Mouse (Mus musculus) intestine, embryonic 15.5 days (tissue): ENCODE measurements around the gene Trip10. TPM values are rescaled to one million over a fixed set of nuclear protein-coding genes. Genes with fewer than 3 reads are reported as not detected.

Experiments used
- ATAC-seq: fragments of 200-750 bp; cut with Nextera tagmentation; 2 replicates; pipeline ENCODE4 v1.8.0; 2017; ENCODE audit warnings: moderate TSS enrichment, moderate library complexity
- H3K27ac ChIP-seq: fragments of 300-500 bp; sonication (generic); 2 replicates; pipeline ENCODE4 v1.5.1; 2015; ENCODE audit warnings: mild to moderate bottlenecking, inconsistent platforms
- H3K27me3 ChIP-seq: fragments of 300-500 bp; sonication (generic); replicated peaks from 2 replicates; pipeline ENCODE4 v1.6.1; 2015; ENCODE audit warnings: inconsistent platforms
- H3K36me3 ChIP-seq: fragments of 300-500 bp; sonication (generic); 2 replicates; pipeline ENCODE4 v1.6.1; 2015; ENCODE audit warnings: inconsistent platforms
- H3K4me1 ChIP-seq: fragments of 300-500 bp; sonication (generic); replicated peaks from 2 replicates; pipeline ENCODE4 v1.6.1; 2015; ENCODE audit warnings: inconsistent platforms
- H3K4me2 ChIP-seq: fragments of 300-500 bp; sonication (generic); replicated peaks from 2 replicates; pipeline ENCODE4 v1.6.1; 2015; ENCODE audit warnings: mild to moderate bottlenecking, inconsistent platforms
- H3K4me3 ChIP-seq: fragments of 300-500 bp; sonication (generic); replicated peaks from 2 replicates; pipeline ENCODE4 v1.5.1; 2015; ENCODE audit warnings: inconsistent platforms
- H3K9ac ChIP-seq: fragments of 300-500 bp; sonication (generic); 2 replicates; pipeline ENCODE4 v1.6.1; 2015; ENCODE audit warnings: inconsistent platforms
- H3K9me3 ChIP-seq: fragments of 300-500 bp; sonication (generic); 2 replicates; pipeline ENCODE4 v1.6.1; 2016; ENCODE audit warnings: inconsistent platforms
- WGBS: fragments of 180-500 bp; shearing (Covaris S2); methylation state at CpG from one replicate; pipeline ENCODE4 v1.1.7; 2015; 5-methylcytosine and 5-hydroxymethylcytosine counted together
- polyA plus RNA-seq: library from polyadenylated mRNA; unstranded; fragments of >200 nt; fragmentation: Nextera tagmentation; extraction: Ambion mirVana; gene quantifications from 2 replicates; pipeline ENCODE4 v1.2.1, GENCODE M21; 2015

Gene Trip10
- polyA plus RNA-seq, 1 experiment from 2014 or later: 46.1 TPM

GRCm38 (mm10) chr17:57227468-57227867 lies 21.8 kb upstream of the Trip10 start:
- no peaks in the 10 kb centered on the region for H3K36me3 ChIP-seq
- WGBS: 94% methylated on average over 2 of the region's 2 CpGs
- no peak overlapping the region for H3K4me2 ChIP-seq
- no peak overlapping the region for H3K27ac ChIP-seq
- no peaks in the 10 kb centered on the region for H3K27me3 ChIP-seq
- no peak overlapping the region for H3K9ac ChIP-seq
- H3K9me3 ChIP-seq: no peaks in the 10 kb centered on the region
- ATAC-seq: no peak
- H3K4me3 ChIP-seq: no peak overlapping the region
- peaks cover 18% of the 10 kb centered on the region; the same call in 1 of the 2 replicates for H3K4me1 ChIP-seq

GRCm38 (mm10) chr17:57228014-57228413 lies 21.2 kb upstream of the Trip10 start, which contains the start of gene C3:
TSS of gene C3 (minus strand) at chr17:57228136.
- Histone ChIP-seq H3K27me3 (no peaks in the 10 kb centered on the region), H3K4me1 (peaks cover 20% of the 10 kb centered on the region; the same call in 1 of the 2 replicates), H3K9me3 (no peaks in the 10 kb centered on the region), H3K27ac (no peak within 1 kb of the TSS), H3K4me3 (no peak within 1 kb of the TSS), H3K9ac (no peak within 1 kb of the TSS), H3K4me2 (no peak within 1 kb of the TSS), H3K36me3 (no peaks in the 10 kb centered on the region)
- 77% methylated on average over 3 of the region's 3 CpGs for WGBS
- ATAC-seq: no peak

- Histone ChIP-seq H3K4me1 (peaks cover 20% of the 10 kb centered on the region; the same call in 1 of the 2 replicates), H3K4me3 (no peak overlapping the region), H3K9me3 (no peaks in the 10 kb centered on the region), H3K4me2 (no peak overlapping the region), H3K27ac (no peak overlapping the region), H3K9ac (no peak overlapping the region), H3K36me3 (no peaks in the 10 kb centered on the region), H3K27me3 (no peaks in the 10 kb centered on the region)
- ATAC-seq: no peak
- WGBS: 84% methylated on average over 3 of the region's 3 CpGs
Observed at GRCm38 (mm10) chr17:57228873-57229272, 20.4 kb upstream of the Trip10 start.

DNA sequence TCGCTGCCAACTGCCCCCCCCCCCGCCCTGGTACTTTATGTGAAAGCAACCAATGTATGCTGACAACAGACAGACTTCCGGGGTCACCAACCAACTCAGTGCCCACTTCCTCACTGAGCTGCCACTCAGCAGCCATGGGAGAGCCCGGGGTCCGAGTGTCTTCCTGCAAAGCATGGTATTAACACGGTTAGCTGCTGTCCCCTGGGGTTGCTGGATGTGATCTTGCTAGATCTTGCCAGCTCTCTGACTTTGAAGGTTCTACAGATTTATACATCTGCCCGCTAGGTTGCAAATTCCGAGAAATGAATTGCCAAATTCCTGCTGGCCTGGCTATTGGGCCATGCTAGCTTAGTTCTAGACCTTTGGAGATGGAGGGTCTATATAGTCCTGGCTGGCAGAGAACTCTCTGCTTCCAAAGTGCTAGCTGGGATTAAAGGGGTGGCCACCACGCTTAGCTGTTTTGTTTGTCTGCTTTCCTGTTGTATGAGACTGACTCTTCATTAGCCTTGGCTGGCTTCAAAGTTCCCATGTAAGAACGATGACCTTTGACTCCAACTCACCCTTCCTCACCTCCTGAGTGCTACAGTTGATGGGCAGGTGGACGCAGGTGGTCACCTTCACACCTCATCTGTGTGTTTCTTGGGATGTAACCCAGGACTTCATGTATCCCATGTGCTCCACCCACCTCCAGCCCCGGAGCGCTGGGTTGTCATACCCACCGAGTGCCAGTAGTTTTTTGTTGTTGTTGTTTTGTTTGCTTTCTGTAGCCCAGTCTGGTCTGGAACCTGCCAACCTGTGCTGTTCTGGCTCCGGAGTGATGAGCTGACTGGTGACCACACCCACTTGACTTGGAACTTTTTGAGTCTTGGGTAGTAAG lies 19.2 kb upstream of the Trip10 start:
- H3K9me3 ChIP-seq: no peaks in the 10 kb centered on the region
- H3K9ac ChIP-seq: no peak overlapping the region
- 0 out of 2 replicates have a peak, but pooled peaks cover 2% of the 10 kb centered on the region for H3K36me3 ChIP-seq
- H3K27me3 ChIP-seq: no peaks in the 10 kb centered on the region
- H3K4me3 ChIP-seq: no peak overlapping the region
- 78% methylated on average over 15 of the region's 15 CpGs for WGBS
- H3K4me1 ChIP-seq: peaks cover 20% of the 10 kb centered on the region; the same call in 1 of the 2 replicates
- no peak for ATAC-seq
- no peak overlapping the region for H3K27ac ChIP-seq
- no peak overlapping the region for H3K4me2 ChIP-seq

DNA sequence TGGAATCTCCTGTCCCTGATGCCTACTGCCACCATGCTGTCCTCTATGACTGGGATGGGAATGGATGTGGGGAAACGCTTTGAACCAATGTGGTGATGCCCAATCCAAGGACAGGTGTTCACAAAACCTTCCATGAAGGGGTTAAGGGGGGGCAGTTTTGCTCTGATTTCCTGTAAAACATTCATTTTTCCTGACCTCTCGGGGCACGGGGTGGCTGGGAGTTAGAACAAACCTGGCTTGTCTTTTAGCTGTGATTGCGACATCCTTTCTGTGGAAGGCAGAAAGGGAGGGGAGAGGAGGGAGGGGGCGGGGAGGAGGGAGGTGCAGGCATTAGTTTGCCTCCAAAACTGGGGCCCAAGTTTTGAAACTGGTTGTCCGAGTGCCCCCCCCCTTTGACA lies 18.5 kb upstream of the Trip10 start:
- WGBS: 41% methylated on average over 6 of the region's 6 CpGs
- ATAC-seq: no peak
- Histone ChIP-seq H3K4me2 (no peak overlapping the region), H3K4me3 (no peak overlapping the region), H3K4me1 (peaks cover 20% of the 10 kb centered on the region; the same call in 1 of the 2 replicates), H3K9me3 (no peaks in the 10 kb centered on the region), H3K27me3 (no peaks in the 10 kb centered on the region), H3K9ac (no peak overlapping the region), H3K27ac (no peak overlapping the region), H3K36me3 (peaks cover 5% of the 10 kb centered on the region; the same call in 1 of the 2 replicates)

DNA sequence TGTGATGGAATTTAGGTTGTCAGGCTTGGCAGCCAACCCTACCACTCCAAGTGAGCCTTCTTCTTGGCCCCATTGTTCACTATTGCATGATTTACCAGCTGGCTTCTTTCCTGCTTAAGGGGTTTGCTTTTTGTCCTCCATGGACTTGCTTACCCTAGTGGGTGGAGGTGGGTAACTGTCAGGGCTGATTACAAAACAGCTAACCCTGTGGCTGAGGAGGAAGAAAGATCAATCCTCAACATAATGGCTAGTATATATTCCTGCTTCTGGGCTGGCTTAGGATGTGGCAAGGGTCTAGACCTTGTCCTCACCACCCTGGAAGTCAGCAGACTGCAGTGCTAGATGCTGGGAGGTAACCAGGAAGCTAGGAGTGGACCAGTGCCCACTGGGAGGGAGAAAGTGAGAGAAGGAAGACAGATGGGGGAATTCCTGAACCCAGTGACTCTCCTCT lies 17.9 kb upstream of the Trip10 start:
- Histone ChIP-seq H3K9me3 (no peaks in the 10 kb centered on the region), H3K9ac (no peak overlapping the region), H3K4me2 (no peak overlapping the region), H3K27me3 (no peaks in the 10 kb centered on the region), H3K36me3 (peaks cover 12% of the 10 kb centered on the region; the same call in 1 of the 2 replicates), H3K4me1 (peaks cover 21% of the 10 kb centered on the region; the same call in 1 of the 2 replicates), H3K4me3 (no peak overlapping the region), H3K27ac (0 out of 2 replicates have a peak overlapping the region, but pooled peaks have one; percentile 32)
- ATAC-seq: no peak

DNA sequence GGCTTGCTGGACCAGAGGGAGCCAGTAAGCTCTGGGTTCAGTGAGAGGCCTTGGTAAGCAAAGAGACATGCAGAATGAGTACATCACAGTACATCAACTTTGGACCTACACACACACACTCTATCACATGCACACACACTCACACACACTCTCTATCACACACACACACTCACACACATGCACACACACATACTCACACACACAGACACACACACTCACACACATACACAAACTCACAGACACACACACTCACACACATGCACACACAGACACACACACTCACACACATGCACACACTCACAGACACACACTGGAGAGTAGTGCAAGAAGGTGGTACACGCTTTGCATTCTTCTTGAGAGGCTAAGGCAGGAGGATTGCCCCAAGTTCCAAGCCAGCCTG lies 17.1 kb upstream of the Trip10 start:
- Histone ChIP-seq H3K4me3 (no peak overlapping the region), H3K9me3 (no peaks in the 10 kb centered on the region), H3K27ac (peak overlapping the region; percentile 68), H3K4me2 (no peak overlapping the region), H3K4me1 (peaks cover 21% of the 10 kb centered on the region; the same call in 1 of the 2 replicates), H3K36me3 (peaks cover 19% of the 10 kb centered on the region), H3K9ac (no peak overlapping the region), H3K27me3 (no peaks in the 10 kb centered on the region)
- WGBS: 84% methylated on average over 1 of the region's 1 CpGs
- ATAC-seq: no peak

DNA sequence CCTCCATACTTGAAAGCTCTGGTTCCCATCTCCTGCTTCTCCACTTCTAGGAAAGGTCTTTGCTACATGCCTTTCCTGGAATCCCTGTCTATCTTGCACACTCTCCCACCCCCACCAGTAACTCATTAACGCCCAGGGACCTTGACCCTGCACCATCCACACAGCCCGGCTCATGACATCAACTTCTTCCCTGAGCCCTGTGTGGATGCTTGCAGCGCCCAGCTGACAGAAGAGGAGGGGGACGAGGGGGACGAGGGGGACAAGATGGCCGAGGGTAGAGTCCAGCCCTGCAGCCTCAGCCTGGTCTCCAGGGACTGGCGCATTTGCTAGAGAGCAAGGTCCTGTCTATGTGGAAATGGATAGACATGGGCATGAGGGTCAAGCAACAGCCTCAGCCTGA lies 16.2 kb upstream of the Trip10 start:
- peak; percentile 80 for ATAC-seq
- H3K27me3 ChIP-seq: no peaks in the 10 kb centered on the region
- H3K9me3 ChIP-seq: no peaks in the 10 kb centered on the region
- H3K27ac ChIP-seq: peak overlapping the region; percentile 68
- peak overlapping the region; percentile 49 for H3K4me2 ChIP-seq
- H3K4me1 ChIP-seq: peaks cover 21% of the 10 kb centered on the region; the same call in 1 of the 2 replicates
- peak overlapping the region; percentile 26 for H3K4me3 ChIP-seq
- 20% methylated on average over 7 of the region's 7 CpGs for WGBS
- peaks cover 28% of the 10 kb centered on the region for H3K36me3 ChIP-seq
- H3K9ac ChIP-seq: no peak overlapping the region

- Histone ChIP-seq H3K9me3 (no peaks in the 10 kb centered on the region), H3K27me3 (no peaks in the 10 kb centered on the region), H3K4me3 (peak overlapping the region; percentile 26), H3K36me3 (peaks cover 28% of the 10 kb centered on the region), H3K4me2 (peak overlapping the region; percentile 49), H3K9ac (no peak overlapping the region), H3K4me1 (peaks cover 21% of the 10 kb centered on the region; the same call in 1 of the 2 replicates), H3K27ac (peak overlapping the region; percentile 68)
- 73% methylated on average over 12 of the region's 12 CpGs for WGBS
- peak; percentile 82 for ATAC-seq
Observed at GRCm38 (mm10) chr17:57234254-57234928, 14.9 kb upstream of the Trip10 start.

GRCm38 (mm10) chr17:57235803-57236202 lies 13.5 kb upstream of the Trip10 start:
- Histone ChIP-seq H3K9ac (no peak overlapping the region), H3K4me3 (no peak overlapping the region), H3K4me2 (peak overlapping the region; percentile 49; the same call in 1 of the 2 replicates), H3K27me3 (no peaks in the 10 kb centered on the region), H3K4me1 (peaks cover 13% of the 10 kb centered on the region; the same call in 1 of the 2 replicates), H3K36me3 (peaks cover 28% of the 10 kb centered on the region), H3K9me3 (no peaks in the 10 kb centered on the region), H3K27ac (no peak overlapping the region)
- 80% methylated on average over 5 of the region's 5 CpGs for WGBS
- no peak for ATAC-seq

- Histone ChIP-seq H3K36me3 (peaks cover 34% of the 10 kb centered on the region), H3K27me3 (no peaks in the 10 kb centered on the region), H3K4me1 (0 out of 2 replicates have a peak, but pooled peaks cover 6% of the 10 kb centered on the region), H3K4me3 (no peak overlapping the region), H3K9me3 (no peaks in the 10 kb centered on the region), H3K9ac (no peak overlapping the region), H3K4me2 (no peak overlapping the region), H3K27ac (no peak overlapping the region)
- 88% methylated on average over 9 of the region's 9 CpGs for WGBS
- ATAC-seq: no peak
Observed at GRCm38 (mm10) chr17:57237181-57237580, 12.1 kb upstream of the Trip10 start.
